Mouse (Mus musculus): ENCODE measurements around the gene Gpr155. TPM values are rescaled to one million over a fixed set of nuclear protein-coding genes. Genes with fewer than 3 reads are reported as not detected.

Gpr155 gene
- total RNA-seq, 2 experiments from 2014 or later, result 10.9 to 12.0 TPM

DNA sequence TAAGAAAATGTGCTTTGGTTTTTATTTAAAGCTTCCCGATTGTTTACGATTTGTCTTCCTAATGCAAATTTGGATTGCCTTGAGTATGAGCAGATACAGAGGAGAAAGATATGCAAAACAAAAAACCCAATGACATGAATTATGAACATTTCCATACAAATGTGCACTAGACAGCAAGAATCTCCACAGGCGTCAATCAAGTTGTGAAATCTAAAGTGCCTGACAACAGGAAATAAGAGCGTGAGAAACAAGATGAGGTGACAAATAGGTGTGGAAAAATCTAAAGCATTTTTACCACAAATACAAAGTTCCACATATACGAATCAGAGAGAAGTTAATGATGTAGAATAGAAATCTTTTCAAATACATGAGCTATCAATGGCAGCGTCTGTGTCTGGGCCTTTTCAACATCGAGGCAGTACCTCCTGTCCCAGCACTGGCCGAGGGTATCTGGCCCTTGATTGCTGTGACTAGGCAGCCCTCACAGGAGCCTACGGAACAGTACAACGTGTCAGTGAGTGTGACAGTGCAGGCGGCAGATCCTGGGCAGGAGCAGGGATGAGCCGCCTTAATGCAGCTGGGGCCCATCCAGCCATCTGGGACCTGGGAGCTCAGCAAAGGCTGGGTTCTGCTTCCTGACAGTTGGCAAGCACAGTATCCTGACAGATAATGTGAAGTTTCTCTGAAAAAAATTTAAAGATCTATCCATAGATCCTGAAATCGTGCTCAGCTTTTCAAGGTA lies 39.9 kb downstream of the Gpr155 start:
- DNase-seq, result no peak
- intact Hi-C loops (cut with DNase I; ENCODE audit: low total_unique reads), result no loop called here

DNA sequence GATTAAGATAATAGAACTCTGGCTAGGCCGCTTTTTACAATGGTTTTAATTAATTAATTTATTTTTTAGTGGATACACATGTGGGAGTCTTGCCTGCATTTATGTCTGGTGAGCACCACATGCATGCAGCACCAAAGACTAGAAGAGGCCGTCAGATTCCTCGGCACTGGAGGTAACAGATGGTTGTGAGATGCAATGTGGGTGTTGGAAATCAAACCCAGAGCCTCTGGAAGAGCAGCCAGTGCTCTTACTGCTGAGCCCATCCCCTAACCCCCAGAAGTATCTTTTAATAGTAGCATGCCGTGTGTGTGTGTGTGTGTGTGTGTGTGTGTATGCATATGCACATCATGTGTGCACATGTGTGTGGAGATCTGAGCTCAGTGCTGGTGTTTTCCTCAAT lies 41.2 kb downstream of the Gpr155 start:
- no peak for DNase-seq
- intact Hi-C loops (cut with DNase I; ENCODE audit: low total_unique reads), result no loop called here

DNA sequence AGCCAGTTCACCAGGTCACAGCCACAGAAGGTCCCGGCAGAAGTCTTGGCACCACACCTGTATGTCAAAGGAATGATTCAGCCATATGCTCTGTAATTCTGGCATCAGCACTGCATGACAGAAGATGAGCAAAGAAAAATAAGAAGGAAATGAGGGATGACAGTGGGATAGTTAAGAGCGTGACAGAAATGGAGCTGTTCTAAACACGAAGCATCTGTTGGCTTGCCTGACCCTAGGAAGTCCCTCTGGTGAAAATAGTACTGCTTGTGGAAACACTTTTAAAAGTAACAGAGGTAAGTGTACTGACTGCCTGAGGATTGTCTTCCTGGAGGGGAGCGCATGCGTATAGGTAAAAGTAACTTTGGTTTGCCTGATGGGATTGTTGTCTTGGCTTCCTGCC lies 42.7 kb downstream of the Gpr155 start:
- DNase-seq, result no peak
- intact Hi-C loops (cut with DNase I; ENCODE audit: low total_unique reads), result no loop called here

DNA sequence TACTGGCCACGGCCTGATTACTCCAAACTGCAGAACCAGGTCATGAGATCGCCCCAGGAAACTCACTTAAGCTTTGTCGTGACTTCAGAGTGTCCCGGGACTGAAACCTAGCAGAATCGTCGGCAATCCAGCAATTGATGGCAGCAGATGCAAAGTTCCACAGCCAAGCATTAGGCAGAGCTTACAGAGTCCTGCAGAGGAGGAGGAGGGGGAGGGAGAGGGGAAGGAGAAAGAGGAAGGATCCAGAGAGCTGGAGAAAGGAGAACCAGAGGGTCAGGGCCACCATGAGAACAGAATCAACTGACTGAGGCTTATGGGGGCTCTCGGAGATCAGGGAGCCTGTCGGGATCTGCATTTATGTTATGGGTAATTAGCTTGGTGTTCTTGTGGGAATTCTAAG lies 48.0 kb downstream of the Gpr155 start:
- DNase-seq, result no peak
- intact Hi-C loops (cut with DNase I; ENCODE audit: low total_unique reads), result no loop called here

DNA sequence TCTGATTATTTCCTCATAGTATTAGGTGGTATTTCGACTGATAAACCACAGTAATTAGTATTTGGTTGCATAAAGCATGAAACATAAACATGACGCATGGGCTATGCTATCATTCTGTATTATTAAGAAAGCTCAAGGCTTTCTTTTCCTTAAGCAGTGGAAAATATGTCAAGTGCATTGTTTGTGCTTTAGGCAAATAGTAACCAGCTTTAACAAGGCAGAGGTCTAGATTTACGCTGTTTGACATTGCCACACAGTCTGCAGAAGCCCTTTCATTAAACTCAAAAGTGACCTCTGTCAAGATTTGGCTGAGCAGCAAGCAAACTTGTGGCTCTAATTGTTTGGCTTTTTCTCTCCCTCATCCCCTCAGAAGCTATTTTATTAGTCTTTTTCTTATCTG lies 50.4 kb downstream of the Gpr155 start:
- intact Hi-C loops (cut with DNase I; ENCODE audit: low total_unique reads), result no loop called here
- DNase-seq, result no peak

DNA sequence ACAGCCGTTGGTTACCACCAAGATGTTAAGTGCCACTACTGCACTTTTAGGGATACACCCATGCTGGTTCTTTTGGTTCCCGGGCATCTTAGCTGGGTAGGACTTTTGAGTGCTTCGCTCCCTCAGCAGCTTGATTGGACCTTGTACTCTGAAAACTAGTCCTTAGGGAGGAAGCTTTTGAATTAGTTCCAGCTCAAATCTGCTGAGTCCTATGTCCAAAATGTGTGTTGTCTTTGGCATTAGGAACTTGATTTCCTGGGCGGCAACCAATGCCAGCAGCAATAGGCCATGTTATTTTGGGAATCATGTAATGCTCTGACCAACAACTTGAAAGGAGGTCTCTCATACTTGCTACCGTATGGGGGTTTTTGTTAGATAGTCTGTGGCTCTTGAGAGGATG lies 60.5 kb downstream of the Gpr155 start:
- intact Hi-C loops (cut with DNase I; ENCODE audit: low total_unique reads), result no loop called here
- no peak for DNase-seq

DNA sequence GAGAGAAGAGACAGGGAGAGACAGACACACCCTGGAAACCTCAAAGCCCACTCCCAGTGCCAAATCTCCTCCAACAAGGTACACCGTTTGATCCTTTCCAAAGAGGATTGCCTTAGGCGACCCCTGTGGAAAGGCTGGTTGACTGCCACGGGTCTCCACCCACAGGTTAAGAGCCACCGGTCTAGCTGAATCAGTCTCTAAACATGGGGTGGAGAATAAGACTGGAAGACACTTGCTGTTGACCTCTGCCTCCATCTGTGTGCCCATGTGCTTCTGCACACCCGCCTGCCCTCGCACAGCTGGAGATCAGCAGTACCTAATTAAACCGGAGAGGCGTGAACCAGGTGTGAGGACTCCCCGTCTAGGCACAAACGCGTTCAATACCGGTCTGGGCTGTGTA lies 63.4 kb downstream of the Gpr155 start:
- intact Hi-C loops (cut with DNase I; ENCODE audit: low total_unique reads), result no loop called here
- no peak for DNase-seq

DNA sequence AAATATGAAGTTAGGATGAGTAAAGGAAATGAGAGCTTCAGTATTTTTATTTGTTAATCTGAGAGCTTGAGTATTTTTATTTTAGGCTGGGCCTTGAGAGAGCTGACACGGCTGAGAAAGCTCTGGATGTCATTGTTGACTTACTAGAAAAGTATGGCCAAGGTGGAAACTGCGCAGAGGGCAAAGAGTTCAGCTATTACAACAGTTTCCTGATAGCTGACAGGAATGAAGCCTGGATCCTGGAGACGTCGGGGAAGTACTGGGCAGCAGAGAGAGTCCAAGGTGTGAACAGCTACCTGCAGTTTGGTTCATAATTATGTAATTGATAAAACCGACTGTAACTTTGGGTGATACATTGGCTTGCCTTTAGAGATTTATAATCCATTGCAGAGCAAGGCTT lies 67.2 kb downstream of the Gpr155 start:
- DNase-seq, result no peak
- intact Hi-C loops (cut with DNase I; ENCODE audit: low total_unique reads), result loop anchor here (10.0 kb wide), 1 partner anchor 76 kb away; no protein-coding TSS in a partner anchor

DNA sequence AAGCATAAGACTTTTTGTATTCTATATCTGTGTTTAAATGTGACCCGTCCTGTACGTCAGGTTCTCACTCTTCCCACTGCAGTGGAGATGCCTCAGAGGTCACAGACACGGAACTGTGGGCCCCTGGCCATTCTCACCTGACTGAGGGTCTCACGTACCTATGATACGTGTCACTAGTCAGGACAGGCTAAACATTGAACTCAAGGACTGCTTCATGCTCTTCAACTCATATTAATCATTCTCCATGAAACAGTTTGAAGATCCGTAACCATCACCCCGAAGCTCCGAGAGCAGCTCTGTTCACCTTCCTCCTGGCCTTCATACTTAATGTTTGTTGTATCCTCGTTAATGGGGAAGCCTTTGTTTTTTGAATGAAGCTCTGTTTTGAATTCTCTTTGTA lies 68.9 kb downstream of the Gpr155 start:
- no peak for DNase-seq
- intact Hi-C loops (cut with DNase I; ENCODE audit: low total_unique reads), result loop anchor here (10.0 kb wide), 1 partner anchor 77 kb away; no protein-coding TSS in a partner anchor

DNA sequence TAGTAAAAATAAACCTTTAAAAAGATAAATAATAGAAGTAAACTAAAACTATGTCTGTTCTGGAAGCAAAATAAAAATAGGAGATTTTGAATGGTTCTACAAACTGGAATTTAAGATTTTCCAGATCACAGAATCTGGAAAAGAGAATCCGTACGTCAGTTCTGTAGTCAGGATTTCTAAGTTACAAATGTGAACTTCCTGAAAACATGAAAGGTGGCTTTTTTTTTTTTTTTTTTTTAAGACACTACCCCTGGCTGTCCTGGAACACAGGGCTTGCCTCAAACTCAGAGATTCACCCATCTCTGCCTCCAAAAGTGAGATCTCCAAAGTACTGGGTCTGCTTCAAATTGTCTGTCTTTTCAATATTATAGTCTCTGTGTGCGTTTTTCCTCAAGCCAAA lies 72.1 kb downstream of the Gpr155 start:
- intact Hi-C loops (cut with DNase I; ENCODE audit: low total_unique reads), result loop anchor here (10.0 kb wide), 1 partner anchor 80 kb away; no protein-coding TSS in a partner anchor
- DNase-seq, result no peak

DNA sequence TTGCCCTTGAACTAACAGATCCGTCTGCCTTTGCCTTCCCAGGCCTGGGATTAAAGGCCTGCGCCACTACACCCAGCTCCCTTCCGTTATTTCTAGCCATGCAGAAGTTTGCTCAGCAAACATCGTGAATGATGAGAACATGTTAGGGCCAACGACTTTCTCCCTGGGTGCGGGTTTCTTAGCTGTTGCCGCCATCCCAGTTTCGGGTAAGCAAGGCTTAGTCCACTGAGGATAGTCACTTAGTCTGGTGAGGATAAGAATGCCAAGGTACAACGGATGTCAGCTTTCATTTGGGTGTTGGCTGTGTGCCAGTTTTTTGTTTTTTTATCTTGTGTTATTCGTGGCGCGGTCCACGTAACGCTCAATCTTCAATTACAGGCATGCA lies 73.3 kb downstream of the Gpr155 start:
- peak; percentile 9 for DNase-seq

DNA sequence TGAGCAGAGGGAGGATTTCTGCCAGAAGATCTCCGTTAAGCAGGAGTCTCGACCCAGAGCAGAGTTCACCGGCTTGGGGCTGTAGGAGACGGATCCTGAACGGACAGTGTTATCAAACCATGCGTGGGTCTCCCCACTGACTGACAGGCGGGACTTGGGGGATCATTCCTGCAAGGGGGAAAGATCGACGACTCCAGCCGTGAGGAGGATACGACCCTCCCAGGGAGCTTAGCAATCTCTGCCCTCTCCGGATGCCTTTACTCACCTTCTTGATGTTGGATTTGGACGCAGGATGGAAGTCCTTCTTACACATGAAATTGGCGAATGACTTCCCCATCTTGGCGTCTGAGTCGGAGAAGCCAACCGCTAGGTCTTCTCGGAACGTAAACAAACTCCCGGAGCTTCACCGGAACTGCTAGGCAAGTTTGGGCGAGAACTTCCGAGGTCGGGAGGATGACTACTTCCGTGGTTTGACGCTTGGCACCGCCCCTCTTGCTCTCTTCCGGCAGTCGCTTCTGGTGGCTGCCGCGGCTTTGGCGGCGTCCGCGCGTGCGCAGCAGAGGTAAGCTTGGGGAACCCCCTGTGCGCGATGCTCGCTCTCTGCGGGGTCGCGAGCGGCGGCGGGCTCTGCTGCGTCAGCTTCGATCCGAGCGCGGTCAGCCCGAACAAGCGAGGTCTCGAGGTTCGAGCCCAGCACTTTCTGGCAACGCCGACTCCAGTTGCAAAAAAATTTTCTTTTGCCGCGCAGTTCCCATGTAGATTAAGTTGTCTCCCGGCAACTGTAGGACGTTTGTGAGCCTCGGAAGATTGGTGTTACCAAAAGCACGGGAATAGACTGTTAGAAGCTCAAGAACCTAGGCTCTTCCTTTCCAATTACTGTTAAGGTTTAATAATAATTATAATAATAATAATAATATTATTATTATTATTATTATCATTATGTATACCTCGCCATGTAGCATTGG lies 73.9 kb downstream of the Gpr155 start, which contains the start of the genes Scrn3 and Cir1:
Gene Scrn3 (plus strand): TSS at position 450 of the 965 bp plus-strand sequence.
Gene Cir1 (minus strand): TSS at position 550 of the 965 bp plus-strand sequence.
- intact Hi-C loops (cut with DNase I; ENCODE audit: low total_unique reads), result loop anchor here (10.0 kb wide), 1 partner anchor 82 kb away; no protein-coding TSS in a partner anchor
- DNase-seq, result peak; percentile 96

More for the DNA sequence above, 73.3 kb downstream of the Gpr155 start:
- intact Hi-C loops (cut with DNase I; ENCODE audit: low total_unique reads), result loop anchor here (10.0 kb wide), 1 partner anchor 82 kb away; no protein-coding TSS in a partner anchor

DNA sequence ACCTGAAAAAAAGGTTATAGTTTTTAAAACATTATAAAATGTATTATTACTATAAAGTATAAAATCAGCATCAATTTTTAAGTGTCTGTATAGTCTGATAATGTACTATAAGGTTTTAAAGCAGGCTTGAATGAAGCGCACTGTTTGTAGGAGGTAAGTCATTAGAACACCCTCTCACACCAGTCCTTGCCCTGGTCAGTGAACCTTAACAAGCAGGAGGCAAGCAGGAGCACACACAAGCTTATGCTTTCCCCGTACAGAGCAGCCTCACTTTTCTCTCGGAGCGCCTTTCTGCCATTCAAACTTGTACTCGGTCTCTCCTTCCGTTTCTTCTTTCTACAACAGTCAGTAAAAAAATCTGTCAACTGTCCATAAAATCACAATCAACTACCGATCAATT lies 80.4 kb downstream of the Gpr155 start:
- DNase-seq, result no peak
- intact Hi-C loops (cut with DNase I; ENCODE audit: low total_unique reads), result no loop called here

DNA sequence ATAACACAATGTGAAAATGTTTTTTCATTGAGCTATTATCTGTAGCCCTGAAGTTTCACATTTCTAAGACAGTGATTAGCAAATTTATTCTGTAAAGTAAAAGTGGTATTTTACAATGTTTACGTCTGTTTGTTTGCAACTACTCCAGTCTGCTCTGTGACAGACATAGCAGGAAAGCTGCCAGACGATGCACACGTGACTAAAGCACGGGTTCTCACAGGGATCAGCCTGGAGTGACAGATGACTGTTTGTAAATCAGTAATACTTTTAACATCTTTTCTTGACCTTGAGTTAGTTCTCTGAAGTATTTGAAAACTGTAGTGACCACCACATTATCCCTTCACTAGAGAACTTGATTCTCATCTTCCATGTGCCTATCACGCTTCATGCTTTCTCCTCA lies 81.9 kb downstream of the Gpr155 start:
- intact Hi-C loops (cut with DNase I; ENCODE audit: low total_unique reads), result no loop called here

DNA sequence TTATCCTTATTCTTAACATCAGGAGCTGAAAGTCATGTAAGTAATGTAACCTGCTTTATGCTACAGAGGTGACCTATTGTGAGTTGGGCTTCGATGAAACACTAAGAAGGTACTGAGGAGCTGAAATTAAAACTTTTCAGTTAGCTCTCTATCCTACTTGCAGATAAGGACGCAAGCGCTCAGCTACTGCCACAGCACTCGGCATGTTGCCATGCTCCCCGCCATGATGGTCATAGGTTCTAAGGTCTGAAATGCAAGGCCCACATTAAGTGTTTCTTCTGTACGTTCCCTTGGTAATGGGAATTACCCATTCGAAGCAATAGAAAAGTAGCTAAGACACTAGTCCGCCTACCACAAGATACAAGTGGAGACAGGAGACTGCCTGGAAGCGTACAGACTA lies 83.7 kb downstream of the Gpr155 start:
- DNase-seq, result no peak
- intact Hi-C loops (cut with DNase I; ENCODE audit: low total_unique reads), result no loop called here

More for the DNA sequence above, 81.9 kb downstream of the Gpr155 start:
- DNase-seq, result no peak

DNA sequence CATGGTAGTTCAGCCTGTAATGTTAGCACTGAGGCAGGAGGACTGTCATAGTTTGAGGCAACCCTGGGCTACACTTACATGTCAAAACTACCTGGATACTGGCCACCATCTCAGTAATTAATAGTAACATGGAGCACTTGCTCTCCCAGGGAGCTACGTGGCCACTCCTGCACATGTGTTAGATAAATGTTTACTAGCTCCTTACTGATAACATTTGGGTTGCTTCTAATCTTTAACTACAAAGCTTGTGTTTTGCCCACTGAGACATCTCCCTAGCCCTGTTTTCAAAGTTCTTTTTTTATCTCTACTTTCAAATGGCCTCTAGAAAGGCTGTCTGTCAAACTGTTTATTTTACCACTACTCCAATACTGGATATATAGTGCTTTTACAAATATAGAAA lies 84.4 kb downstream of the Gpr155 start:
- intact Hi-C loops (cut with DNase I; ENCODE audit: low total_unique reads), result no loop called here
- DNase-seq, result no peak

DNA sequence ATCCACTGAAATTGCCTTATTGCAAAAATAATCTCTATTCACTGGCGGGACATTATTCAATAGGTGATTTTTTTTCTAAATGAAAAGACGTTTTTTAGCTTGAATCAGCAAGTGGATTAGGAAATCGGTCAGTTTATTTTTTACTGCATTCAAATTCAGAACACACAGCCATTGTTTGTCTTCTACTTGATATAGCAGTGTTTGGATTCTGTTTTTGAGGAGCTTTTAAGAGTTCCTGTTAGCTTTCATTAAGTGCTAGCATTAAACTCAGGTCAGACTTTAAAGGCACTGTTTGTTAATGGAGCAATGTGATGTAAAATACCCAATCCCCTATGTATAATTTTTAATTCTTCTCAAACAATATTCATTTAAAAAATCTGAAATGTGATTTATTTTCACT lies 87.5 kb downstream of the Gpr155 start:
- intact Hi-C loops (cut with DNase I; ENCODE audit: low total_unique reads), result no loop called here
- no peak for DNase-seq

DNA sequence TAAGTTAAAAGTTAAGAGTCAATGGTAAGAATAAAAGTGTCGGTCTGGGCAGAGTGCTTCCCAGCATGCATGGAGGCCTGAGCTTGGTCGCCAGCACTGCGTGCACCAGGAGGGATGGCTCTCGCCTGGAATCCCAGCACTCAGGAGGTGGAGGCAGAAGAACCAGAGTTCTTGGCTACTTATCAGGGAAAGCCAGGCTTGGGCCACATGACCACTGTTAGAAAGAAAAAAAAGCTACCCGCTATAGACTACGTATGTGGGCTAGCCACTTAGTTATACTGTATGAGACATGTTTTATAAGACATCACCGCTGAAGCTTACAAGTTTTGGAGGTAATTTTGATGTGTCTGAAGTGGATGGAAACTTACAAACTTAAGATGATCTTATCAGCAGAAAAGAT lies 88.2 kb downstream of the Gpr155 start:
- DNase-seq, result no peak
- intact Hi-C loops (cut with DNase I; ENCODE audit: low total_unique reads), result no loop called here

DNA sequence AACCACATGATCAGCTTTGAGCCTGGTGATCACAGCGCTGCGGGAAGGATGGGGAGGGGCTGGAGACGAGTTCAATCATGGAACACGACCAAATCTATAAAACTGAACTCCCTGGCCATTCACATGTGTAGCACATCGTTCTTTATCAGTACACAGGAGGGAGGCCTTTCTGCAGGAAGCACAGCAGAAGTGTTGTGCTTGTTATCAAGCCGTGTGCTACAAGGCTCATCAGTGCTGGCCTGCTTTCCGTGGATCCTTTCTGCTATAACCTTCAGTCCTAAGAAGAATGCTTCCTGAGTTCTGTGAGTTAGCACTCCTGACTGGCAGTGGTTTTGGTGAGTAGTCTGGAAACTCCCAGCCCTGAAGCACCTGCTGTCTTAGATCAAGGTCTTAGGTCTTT lies 91.3 kb downstream of the Gpr155 start:
- intact Hi-C loops (cut with DNase I; ENCODE audit: low total_unique reads), result no loop called here
- no peak for DNase-seq
